In genomic region chr2:27417648-27418153, GRCm38 (mm10) we compare ENCODE assay signal across 11 mouse cellular contexts. TPM values are rescaled to one million over a fixed set of nuclear protein-coding genes. Genes with fewer than 3 reads are reported as not detected.
DNase-seq lines count a peak whose midpoint lies in the region; ATAC-seq and TF ChIP-seq lines count a peak whose summit lies in the region.
"Had no signal": no experiment of that assay in that cellular context is flagged by ENCODE, and none has a peak within 500 bp of the region (broad histone marks: within the 10 kb centered on the region; RNA-seq: fewer than 3 reads in every experiment).

No protein-coding gene starts in this region.

- 78% methylated on average over 5 of the region's 5 CpGs for WGBS in forebrain, embryonic 12.5 days
- WGBS in forebrain, embryonic 14.5 days = 74% methylated on average over 5 of the region's 5 CpGs
- 50% methylated on average over 5 of the region's 5 CpGs for WGBS in intestine, embryonic 15.5 days
- 43% methylated on average over 5 of the region's 5 CpGs for WGBS in small intestine, adult 2 months

- no peak for DNase-seq in forebrain, embryonic 14.5 days (ENCODE audit: low spot score)
- DNase-seq in layer of hippocampus, adult 2 months (ENCODE audit: low spot score in 2 of 2) = no peak
- DNase-seq in layer of hippocampus, adult 8-10 months (ENCODE audit: low spot score in 2 of 2) = no peak
- no peak for DNase-seq in gastrocnemius, postnatal 25 days
- no peak for DNase-seq in ovary, postnatal 36 days (ENCODE audit: low spot score)
- DNase-seq: embryo, embryonic 11 days; forebrain, postnatal 0 days had no signal

- H3K36me3 ChIP-seq in forebrain, embryonic 12.5 days (replicated peaks) = no peaks in the 10 kb centered on the region
- no peaks in the 10 kb centered on the region for H3K36me3 ChIP-seq in forebrain, embryonic 14.5 days (ENCODE audit: control insufficient read depth, insufficient read depth, low read length)
- H3K36me3 ChIP-seq in intestine, embryonic 15.5 days = no peaks in the 10 kb centered on the region
- H3K36me3 ChIP-seq in small intestine, adult 2 months (ENCODE audit: control insufficient read depth, insufficient read depth, low read length) = no peaks in the 10 kb centered on the region

- no peak overlapping the region for H3K9ac ChIP-seq in forebrain, embryonic 12.5 days
- H3K9ac ChIP-seq in forebrain, embryonic 14.5 days (ENCODE audit: low read length) = no peak overlapping the region
- H3K9ac ChIP-seq in intestine, embryonic 15.5 days = no peak overlapping the region; the same call in 1 of the 2 replicates
- H3K9ac ChIP-seq: forebrain, postnatal 0 days; lung, embryonic 14.5 days had no signal

- H3K9me3 ChIP-seq in forebrain, embryonic 12.5 days = no peaks in the 10 kb centered on the region
- H3K9me3 ChIP-seq in forebrain, embryonic 14.5 days (replicated peaks; ENCODE audit: control insufficient read depth, low read length) = no peaks in the 10 kb centered on the region
- no peaks in the 10 kb centered on the region for H3K9me3 ChIP-seq in intestine, embryonic 15.5 days

- TF ChIP-seq CTCF in layer of hippocampus, adult 2 months (conservative IDR thresholded peaks at IDR 0.05) = no peak
- no peak for TF ChIP-seq CTCF in small intestine, adult 2 months (IDR thresholded peaks at IDR 0.05; ENCODE audit: extremely low read depth, insufficient read length, insufficient replicate concordance, low read depth, low read length)

- no peak for TF ChIP-seq POLR2A in small intestine, adult 2 months (IDR thresholded peaks at IDR 0.05; ENCODE audit: low read depth, low read length)

- 0 out of 2 replicates have a peak overlapping the region, but pooled peaks have one; percentile 13 for H3K27ac ChIP-seq in forebrain, embryonic 12.5 days
- H3K27ac ChIP-seq in forebrain, embryonic 14.5 days (ENCODE audit: low read depth, low read length) = no peak overlapping the region
- 0 out of 2 replicates have a peak overlapping the region, but pooled peaks have one; percentile 48 for H3K27ac ChIP-seq in layer of hippocampus, adult 2 months
- peak overlapping the region; percentile 82 for H3K27ac ChIP-seq in intestine, embryonic 15.5 days
- 0 out of 2 replicates have a peak overlapping the region, but pooled peaks have one; percentile 63 for H3K27ac ChIP-seq in small intestine, adult 2 months (ENCODE audit: insufficient read depth, low read depth, low read length)

- no peaks in the 10 kb centered on the region for H3K27me3 ChIP-seq in forebrain, embryonic 12.5 days
- no peaks in the 10 kb centered on the region for H3K27me3 ChIP-seq in forebrain, embryonic 14.5 days (replicated peaks; ENCODE audit: control insufficient read depth, insufficient read depth, low read length)
- H3K27me3 ChIP-seq in intestine, embryonic 15.5 days (replicated peaks) = no peaks in the 10 kb centered on the region
- H3K27me3 ChIP-seq in small intestine, adult 2 months (ENCODE audit: control insufficient read depth, insufficient read depth, low read length) = no peaks in the 10 kb centered on the region

- peaks cover 90% of the 10 kb centered on the region for H3K4me1 ChIP-seq in forebrain, embryonic 12.5 days
- peaks cover 38% of the 10 kb centered on the region for H3K4me1 ChIP-seq in forebrain, embryonic 14.5 days (ENCODE audit: control insufficient read depth, insufficient read depth, low read length)
- H3K4me1 ChIP-seq in intestine, embryonic 15.5 days (replicated peaks) = peaks cover 69% of the 10 kb centered on the region
- H3K4me1 ChIP-seq in small intestine, adult 2 months (ENCODE audit: control insufficient read depth, insufficient read depth, insufficient read length, low read length) = peaks cover 59% of the 10 kb centered on the region

- no peak for ATAC-seq in forebrain, embryonic 12.5 days (ENCODE audit: low FRiP score)
- no peak for ATAC-seq in forebrain, embryonic 14.5 days
- no peak for ATAC-seq in intestine, embryonic 15.5 days
- ATAC-seq: forebrain, postnatal 0 days had no signal

- H3K4me2 ChIP-seq in forebrain, embryonic 12.5 days = no peak overlapping the region
- no peak overlapping the region for H3K4me2 ChIP-seq in forebrain, embryonic 14.5 days (ENCODE audit: low read length)
- H3K4me2 ChIP-seq in intestine, embryonic 15.5 days (replicated peaks) = no peak overlapping the region

- no peak overlapping the region for H3K4me3 ChIP-seq in forebrain, embryonic 12.5 days (replicated peaks)
- H3K4me3 ChIP-seq in forebrain, embryonic 14.5 days (ENCODE audit: low read depth, low read length) = no peak overlapping the region
- H3K4me3 ChIP-seq in layer of hippocampus, adult 2 months = no peak overlapping the region
- H3K4me3 ChIP-seq in intestine, embryonic 15.5 days (replicated peaks) = no peak overlapping the region
- H3K4me3 ChIP-seq in small intestine, adult 2 months (ENCODE audit: low read depth, low read length) = no peak overlapping the region

RNA-seq across cellular contexts. Expression of gene Vav2, which starts 9.1 kb away (rescaled TPM):
- polyA plus RNA-seq in forebrain, embryonic 12.5 days (2016; fragmentation: Nextera tagmentation; extraction: Ambion mirVana) = 15.0 and 17.2 TPM in 2 replicates
- 7.4 and 8.9 TPM in 2 replicates for polyA plus RNA-seq in forebrain, embryonic 14.5 days (2014; fragmentation: Nextera tagmentation; extraction: Ambion mirVana)
- 10 to 100 TPM; 10.9 to 11.0 TPM for total RNA-seq in layer of hippocampus, adult 2 months (2021)
- 10 to 100 TPM in 3 of 4 experiments, 1 to 10 TPM in 1; 9.1 to 12.9 (median 11.8) TPM for total RNA-seq in layer of hippocampus, adult 8-10 months (2022)
- polyA plus RNA-seq in intestine, embryonic 15.5 days (2015; fragmentation: Nextera tagmentation; extraction: Ambion mirVana) = 5.4 and 6.1 TPM in 2 replicates
- polyA plus RNA-seq in small intestine, adult 2 months (2012; rRNA removed) = 21.8 and 59.5 TPM in 2 replicates
- 1 to 10 TPM; 2.4 to 4.4 TPM for total RNA-seq in gastrocnemius, postnatal 25 days (2021)

RNA-seq across cellular contexts. Expression of gene Brd3os, which starts 24.4 kb away (rescaled TPM):
- 16.4 and 18.4 TPM in 2 replicates for polyA plus RNA-seq in forebrain, embryonic 12.5 days (2016; fragmentation: Nextera tagmentation; extraction: Ambion mirVana)
- polyA plus RNA-seq in forebrain, embryonic 14.5 days (2014; fragmentation: Nextera tagmentation; extraction: Ambion mirVana) = 34.3 and 38.1 TPM in 2 replicates
- 10 to 100 TPM; 23.6 to 24.5 TPM for total RNA-seq in layer of hippocampus, adult 2 months (2021)
- total RNA-seq in layer of hippocampus, adult 8-10 months (2022) = 10 to 100 TPM; 23.5 to 28.6 (median 27.9) TPM
- 4.8 and 6.1 TPM in 2 replicates for polyA plus RNA-seq in intestine, embryonic 15.5 days (2015; fragmentation: Nextera tagmentation; extraction: Ambion mirVana)
- polyA plus RNA-seq in small intestine, adult 2 months (2012; rRNA removed) = 0.81 and 1.4 TPM in 2 replicates
- total RNA-seq in gastrocnemius, postnatal 25 days (2021) = 1 to 10 TPM in 1 of 2 experiments, under 1 TPM in 1; 0.74 to 1.3 TPM
